Mouse (Mus musculus): ENCODE measurements around the gene Fcgrt. TPM values are rescaled to one million over a fixed set of nuclear protein-coding genes. Genes with fewer than 3 reads are reported as not detected.
A peak's percentile ranks its signal among the peaks of the same experiment; 100 is the strongest.
"Not testable (repeated sequence)": the region's sequence is repeated elsewhere in the genome, so short reads cannot be mapped to it uniquely, and the experiment has no call there.

Gene Fcgrt
- total RNA-seq (2022), result 10 to 100 TPM; 65.6 to 77.1 (median 67.5) TPM

DNA sequence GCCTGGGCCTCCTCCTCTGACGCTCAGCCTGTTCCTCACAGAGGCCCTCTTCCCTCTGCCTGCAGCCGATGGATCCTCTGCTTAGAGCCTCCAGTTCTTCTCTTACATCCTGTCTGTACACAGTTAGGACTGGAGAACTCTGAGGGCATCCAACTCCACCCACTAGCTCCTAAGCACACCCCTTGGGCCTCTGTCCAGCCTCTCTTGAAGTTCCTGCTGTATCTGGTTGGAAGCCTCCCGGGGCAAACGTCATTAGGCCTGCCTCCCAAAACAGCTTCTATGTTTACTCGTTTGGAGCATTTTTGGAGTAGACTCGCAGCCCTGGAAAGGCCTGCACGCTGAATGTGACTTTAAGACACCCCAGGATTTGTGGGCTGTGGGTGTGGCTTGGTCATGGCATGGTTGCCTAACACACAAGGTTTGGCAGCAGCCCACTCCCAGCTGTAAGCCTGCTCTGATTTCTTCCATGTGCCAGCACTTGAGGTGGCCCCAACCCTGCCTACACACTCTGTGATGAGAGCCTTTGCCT, at the start of gene Fcgrt:
TSS of gene Fcgrt (minus strand) at position 200 of the 529 bp plus-strand sequence.
- peak; percentile 98 for DNase-seq (ENCODE audit: low spot score)

DNA sequence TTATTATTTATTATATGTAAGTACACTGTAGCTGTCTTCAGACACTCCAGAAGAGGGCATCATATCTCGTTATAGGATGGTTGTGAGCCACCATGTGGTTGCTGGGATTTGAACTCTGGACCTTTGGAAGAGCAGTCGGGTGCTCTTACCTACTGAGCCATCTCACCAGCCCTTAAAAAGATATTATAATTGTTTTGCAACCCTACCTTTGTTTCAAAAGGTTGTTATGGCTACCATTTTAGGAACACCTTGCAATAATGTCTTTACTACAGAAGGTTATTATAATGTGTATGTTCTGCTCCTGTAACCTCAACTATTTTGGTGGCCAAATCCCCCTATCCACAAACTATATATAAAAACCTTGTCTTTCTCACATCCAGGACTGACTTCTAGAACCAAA, 49.4 kb upstream of the Fcgrt start:
- not testable (repeated sequence) for DNase-seq (ENCODE audit: low spot score)

DNA sequence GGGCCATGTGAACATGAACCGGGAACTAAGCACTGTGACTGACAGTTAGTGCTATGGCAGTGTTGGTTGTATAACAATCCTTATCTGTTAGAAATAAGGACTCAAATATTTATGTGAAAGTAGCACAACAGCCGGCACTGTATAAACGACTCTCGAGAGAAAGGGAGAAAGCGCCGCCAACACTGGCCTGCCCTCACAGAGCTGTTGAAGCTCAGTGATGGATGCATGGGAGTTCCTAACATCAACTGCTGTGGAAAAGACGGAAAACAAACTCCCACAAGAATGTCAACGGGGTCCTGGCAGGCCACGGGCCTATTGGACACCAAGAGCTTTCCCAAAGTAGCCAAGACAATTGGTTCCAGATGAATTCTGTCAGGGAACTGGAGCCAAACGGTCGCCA, 47.7 kb upstream of the Fcgrt start:
- DNase-seq (ENCODE audit: low spot score), result no peak

GRCm38 (mm10) chr7:45150321-45150720, 46.7 kb upstream of the Fcgrt start:
- no peak for DNase-seq (ENCODE audit: low spot score)

DNA sequence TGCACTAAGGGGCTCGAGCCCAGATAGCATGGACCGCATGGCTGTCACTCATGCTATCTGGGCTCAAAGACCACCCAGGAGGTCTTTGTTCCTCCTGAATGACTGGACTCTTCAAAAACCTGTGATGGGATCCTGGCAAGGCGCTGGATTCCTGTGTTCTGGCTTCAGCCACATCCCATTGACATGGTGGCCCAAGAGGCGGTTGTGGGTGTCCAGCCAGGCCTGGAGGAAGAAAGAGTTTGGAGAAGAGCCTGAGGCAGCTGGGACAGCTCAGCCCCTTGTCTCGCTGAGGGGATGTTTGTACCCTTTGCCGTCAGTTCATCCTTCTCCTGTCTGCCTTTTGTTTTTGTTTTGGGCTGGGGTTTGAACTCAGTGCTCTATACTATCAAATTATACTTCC, 45.9 kb upstream of the Fcgrt start:
- no peak for DNase-seq (ENCODE audit: low spot score)

DNA sequence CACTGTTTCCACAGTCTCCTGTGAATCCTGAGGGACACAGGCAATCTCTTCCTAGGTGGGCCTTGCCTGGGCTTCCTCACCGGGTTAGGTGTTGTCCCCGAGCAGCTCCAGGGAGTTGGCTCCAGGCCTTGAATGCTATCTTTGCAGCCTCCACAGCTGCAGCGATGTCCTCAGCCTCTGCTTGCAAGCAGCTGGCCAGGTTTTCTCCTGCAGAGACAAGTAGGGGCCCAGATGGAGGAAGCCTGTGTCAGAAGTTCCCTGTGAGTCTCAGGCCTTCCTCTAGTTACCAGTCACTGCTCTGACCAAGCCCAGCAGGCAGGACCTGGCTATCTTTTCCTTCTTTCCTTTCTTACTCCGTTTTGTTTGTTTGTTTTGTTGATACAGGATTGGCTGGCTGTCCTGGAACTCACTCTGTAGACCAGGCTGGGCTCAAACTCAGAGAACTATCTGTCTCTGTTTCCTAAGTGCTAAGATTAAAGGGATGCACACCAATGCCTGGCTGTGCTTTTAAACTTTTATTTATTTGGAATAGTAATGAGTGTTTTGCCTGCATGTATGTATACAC, 45.0 kb upstream of the Fcgrt start:
- no peak for DNase-seq (ENCODE audit: low spot score)

GRCm38 (mm10) chr7:45147899-45148298, 44.2 kb upstream of the Fcgrt start:
- no peak for DNase-seq (ENCODE audit: low spot score)

DNA sequence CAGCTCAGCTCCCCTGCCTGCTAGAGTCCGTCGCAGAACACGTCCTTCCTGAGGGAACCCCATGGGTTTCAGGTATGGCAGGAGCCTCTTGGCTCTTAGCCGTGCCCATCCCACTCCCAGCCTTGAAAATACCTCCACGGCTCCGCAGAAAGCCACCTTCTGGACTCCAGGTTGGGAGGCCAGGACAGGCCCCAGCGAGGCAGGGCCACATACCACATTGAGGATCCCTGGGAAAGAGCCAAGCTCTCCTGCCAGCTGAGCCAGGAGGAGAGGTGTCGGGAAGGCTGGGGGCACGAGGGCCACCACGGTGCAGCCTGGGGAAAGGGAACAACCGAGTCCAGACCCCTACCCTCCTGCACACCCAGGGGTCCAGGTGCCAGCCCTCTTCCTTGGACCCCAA, 43.6 kb upstream of the Fcgrt start:
- DNase-seq (ENCODE audit: low spot score), result no peak

GRCm38 (mm10) chr7:45145460-45145859, 41.8 kb upstream of the Fcgrt start:
- no peak for DNase-seq (ENCODE audit: low spot score)

GRCm38 (mm10) chr7:45144368-45145174, 40.9 kb upstream of the Fcgrt start:
- no peak for DNase-seq (ENCODE audit: low spot score)

- no peak for DNase-seq (ENCODE audit: low spot score)
Measured at GRCm38 (mm10) chr7:45141914-45142313, 38.3 kb upstream of the Fcgrt start.

DNA sequence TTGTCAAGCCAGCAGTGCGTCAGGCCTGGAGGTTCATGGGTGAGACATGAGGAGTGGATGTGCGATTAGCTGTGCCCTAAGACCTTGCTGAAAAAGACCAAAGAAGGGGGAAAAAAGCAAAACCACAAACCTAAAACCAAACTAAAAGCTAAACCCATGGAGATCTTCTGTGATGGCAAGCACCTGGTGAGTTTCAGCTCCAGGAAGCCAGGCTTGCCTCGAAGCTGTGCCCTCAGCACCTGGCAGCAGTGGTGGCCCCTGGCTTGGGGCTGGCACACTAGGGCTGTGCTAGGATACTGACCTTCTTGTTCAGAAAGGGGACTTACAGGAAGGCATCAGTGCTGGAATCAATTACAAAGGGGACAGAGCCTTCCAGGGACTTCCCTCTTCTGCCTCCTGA, 37.7 kb upstream of the Fcgrt start:
- no peak for DNase-seq (ENCODE audit: low spot score)

GRCm38 (mm10) chr7:45139904-45140723, 36.5 kb upstream of the Fcgrt start:
- DNase-seq (ENCODE audit: low spot score), result no peak

- DNase-seq (ENCODE audit: low spot score), result no peak
Measured at GRCm38 (mm10) chr7:45138403-45138802, 34.8 kb upstream of the Fcgrt start.

- no peak for DNase-seq (ENCODE audit: low spot score)
Measured at GRCm38 (mm10) chr7:45137171-45138006, 33.7 kb upstream of the Fcgrt start.

- peak; percentile 97 for DNase-seq (ENCODE audit: low spot score)
Measured at GRCm38 (mm10) chr7:45135993-45136567, 32.4 kb upstream of the Fcgrt start, which contains the start of the genes Gm45713 and Flt3l. Gm45713 (minus strand) TSS chr7:45136231. Flt3l (minus strand) TSS chr7:45136432.

GRCm38 (mm10) chr7:45135370-45135769, 31.7 kb upstream of the Fcgrt start:
- no peak for DNase-seq (ENCODE audit: low spot score)

- DNase-seq (ENCODE audit: low spot score), result no peak
Measured at GRCm38 (mm10) chr7:45134544-45135026, 30.9 kb upstream of the Fcgrt start.

- DNase-seq (ENCODE audit: low spot score), result no peak
Measured at GRCm38 (mm10) chr7:45133446-45134159, 30.0 kb upstream of the Fcgrt start.

GRCm38 (mm10) chr7:45131850-45132249, 28.2 kb upstream of the Fcgrt start:
- DNase-seq (ENCODE audit: low spot score), result no peak

Data from heart, adult 8-10 months (tissue).